8 mouse cellular contexts compared by ENCODE assay signal in the genomic region with DNA sequence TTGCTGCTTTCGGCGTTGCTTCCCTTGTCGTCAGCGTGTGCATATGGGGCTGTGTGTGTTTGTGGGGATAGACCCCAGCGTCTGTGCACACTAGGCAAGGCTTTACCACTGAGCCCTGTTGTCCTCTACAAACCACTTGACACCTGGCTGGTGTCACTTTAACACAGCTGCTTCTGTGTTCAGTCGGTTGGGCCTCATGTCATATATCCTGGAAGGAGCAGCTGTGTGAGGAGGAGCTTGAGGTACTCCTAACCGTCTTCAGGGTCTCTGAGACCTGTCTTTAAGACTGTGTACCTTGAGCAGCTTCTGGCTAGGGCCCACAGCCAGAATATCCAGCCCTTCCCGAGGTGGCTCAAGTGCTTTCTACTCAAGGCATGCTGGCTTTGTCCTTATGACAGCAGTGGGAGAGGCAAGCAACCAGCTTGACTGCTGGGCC. TPM values are rescaled to one million over a fixed set of nuclear protein-coding genes. Genes with fewer than 3 reads are reported as not detected.
A peak's percentile ranks its signal among the peaks of the same experiment; 100 is the strongest.
DNase-seq lines count a peak whose midpoint lies in the region; ATAC-seq and TF ChIP-seq lines count a peak whose summit lies in the region.

No protein-coding gene starts in this region.

- H3K4me1 ChIP-seq in kidney, adult 2 months (ENCODE audit: control insufficient read depth, insufficient read depth, low read length), result peaks cover 68% of the 10 kb centered on the region
- H3K4me1 ChIP-seq in forebrain, embryonic 13.5 days, result peaks cover 72% of the 10 kb centered on the region
- H3K4me1 ChIP-seq in liver, embryonic 14.5 days (replicated peaks; ENCODE audit: control insufficient read depth in 2 of 2, insufficient read depth in 2 of 2, low read length in 1 of 2), result peaks cover 5 to 29% of the 10 kb centered on the region in 2 experiments
- peaks cover 68% of the 10 kb centered on the region for H3K4me1 ChIP-seq in stomach, embryonic 16.5 days (ENCODE audit: control insufficient read depth, insufficient read depth, low read length)

- no peak for TF ChIP-seq CTCF in kidney, adult 2 months (conservative IDR thresholded peaks at IDR 0.05; ENCODE audit: insufficient read depth, insufficient read length, low read depth, low read length)
- TF ChIP-seq CTCF in liver, embryonic 14.5 days (IDR thresholded peaks at IDR 0.05; ENCODE audit: low read depth), result no peak

- H3K4me3 ChIP-seq in kidney, adult 2 months (ENCODE audit: insufficient read depth, low read depth, low read length), result no peak overlapping the region
- no peak overlapping the region for H3K4me3 ChIP-seq in forebrain, embryonic 13.5 days
- H3K4me3 ChIP-seq in liver, embryonic 14.5 days (ENCODE audit: insufficient read depth in 1 of 2, low read depth in 2 of 2, low read length in 2 of 2), result peak overlapping the region; percentile 8 to 12; a peak in 2 of 4 replicates
- no peak overlapping the region for H3K4me3 ChIP-seq in stomach, embryonic 16.5 days (replicated peaks; ENCODE audit: low read length)

- peak overlapping the region; percentile 29; the same call in 1 of the 2 replicates for H3K27ac ChIP-seq in kidney, adult 2 months (ENCODE audit: insufficient read depth, low read depth, low read length)
- H3K27ac ChIP-seq in forebrain, embryonic 13.5 days, result peak overlapping the region; percentile 79
- no peak overlapping the region for H3K27ac ChIP-seq in liver, embryonic 14.5 days
- peak overlapping the region; percentile 60 for H3K27ac ChIP-seq in stomach, embryonic 16.5 days (ENCODE audit: low read length)

- 37% methylated on average over 8 of the region's 8 CpGs for WGBS in kidney, adult 2 months
- WGBS in forebrain, embryonic 13.5 days, result 39% methylated on average over 8 of the region's 8 CpGs
- WGBS in liver, embryonic 14.5 days (ENCODE audit: insufficient replicate concordance), result 41% methylated on average over 8 of the region's 8 CpGs
- WGBS in stomach, embryonic 16.5 days, result 46% methylated on average over 8 of the region's 8 CpGs

- no peak for TF ChIP-seq POLR2A in kidney, adult 2 months (IDR thresholded peaks at IDR 0.05; ENCODE audit: low read depth, low read length)

- TF ChIP-seq EP300 in liver, embryonic 14.5 days (IDR thresholded peaks at IDR 0.05; ENCODE audit: low read depth), result no peak

- intact Hi-C loops in left cerebral cortex, postnatal 10 days (cut with DNase I), result no loop called here

- H3K4me2 ChIP-seq in forebrain, embryonic 13.5 days, result peak overlapping the region; percentile 51
- peak overlapping the region; percentile 11; the same call in 1 of the 2 replicates for H3K4me2 ChIP-seq in liver, embryonic 14.5 days (ENCODE audit: low read depth)
- H3K4me2 ChIP-seq in stomach, embryonic 16.5 days (ENCODE audit: low read depth, low read length), result peak overlapping the region; percentile 11; the same call in 1 of the 2 replicates

- peak overlapping the region; percentile 35 for H3K9ac ChIP-seq in forebrain, embryonic 13.5 days
- H3K9ac ChIP-seq in liver, embryonic 14.5 days (replicated peaks), result peak overlapping the region; percentile 3; the same call in 1 of the 2 replicates
- H3K9ac ChIP-seq in stomach, embryonic 16.5 days (ENCODE audit: low read length), result 0 out of 2 replicates have a peak overlapping the region, but pooled peaks have one; percentile 2

- ATAC-seq in forebrain, embryonic 13.5 days, result peak; percentile 16; the same call in 1 of the 2 replicates
- no peak for ATAC-seq in liver, embryonic 14.5 days (ENCODE audit: insufficient read depth)
- no peak for ATAC-seq in stomach, embryonic 16.5 days (ENCODE audit: insufficient read depth, low FRiP score)

- no peaks in the 10 kb centered on the region for H3K36me3 ChIP-seq in kidney, adult 2 months (ENCODE audit: control insufficient read depth, insufficient read depth, low read length)
- H3K36me3 ChIP-seq in forebrain, embryonic 13.5 days (ENCODE audit: poor library complexity, severe bottlenecking), result 0 out of 2 replicates have a peak, but pooled peaks cover 3% of the 10 kb centered on the region
- no peaks in the 10 kb centered on the region for H3K36me3 ChIP-seq in liver, embryonic 14.5 days (replicated peaks; ENCODE audit: control insufficient read depth, insufficient read depth, low read depth)
- H3K36me3 ChIP-seq in stomach, embryonic 16.5 days (ENCODE audit: control insufficient read depth, insufficient read depth, low read length), result no peaks in the 10 kb centered on the region

- no peaks in the 10 kb centered on the region for H3K27me3 ChIP-seq in kidney, adult 2 months (replicated peaks; ENCODE audit: control insufficient read depth, insufficient read depth, low read length)
- no peaks in the 10 kb centered on the region for H3K27me3 ChIP-seq in forebrain, embryonic 13.5 days
- no peaks in the 10 kb centered on the region for H3K27me3 ChIP-seq in liver, embryonic 14.5 days (ENCODE audit: control insufficient read depth, insufficient read depth, low read length)
- H3K27me3 ChIP-seq in stomach, embryonic 16.5 days (ENCODE audit: control insufficient read depth, insufficient read depth, low read length), result no peaks in the 10 kb centered on the region

- no peaks in the 10 kb centered on the region for H3K9me3 ChIP-seq in forebrain, embryonic 13.5 days (replicated peaks)
- H3K9me3 ChIP-seq in liver, embryonic 14.5 days (ENCODE audit: control insufficient read depth, low read length), result no peaks in the 10 kb centered on the region
- no peaks in the 10 kb centered on the region for H3K9me3 ChIP-seq in stomach, embryonic 16.5 days (replicated peaks; ENCODE audit: control insufficient read depth, low read length)

- DNase-seq in kidney, adult 2 months, result no peak
- DNase-seq in kidney, postnatal 14 days, result no peak
- no peak for DNase-seq in liver, embryonic 14.5 days (ENCODE audit: low read depth in 3 of 3, low spot score in 3 of 3)
- no peak for DNase-seq in urinary bladder, adult 2 months (ENCODE audit: low spot score)
- no peak for DNase-seq in ovary, adult 18-20 months (ENCODE audit: low spot score)
- DNase-seq in left cerebral cortex, postnatal 10 days (ENCODE audit: extremely low spot score in 1 of 2, low spot score in 2 of 2), result no peak

RNA-seq across cellular contexts. Expression of a gene that starts 7.3 kb away (rescaled TPM):
- 1,603 and 1,750 TPM in 2 replicates for polyA plus RNA-seq in kidney, adult 2 months (2012; rRNA removed)
- polyA plus RNA-seq in forebrain, embryonic 13.5 days (2015; fragmentation: Nextera tagmentation; extraction: Ambion mirVana), result 92.2 and 131 TPM in 2 replicates
- polyA plus RNA-seq in liver, embryonic 14.5 days (2012; rRNA removed), result 146 and 172 TPM in 2 replicates
- 45.6 and 46.0 TPM in 2 replicates for polyA plus RNA-seq in liver, embryonic 14.5 days (2014; fragmentation: Nextera tagmentation; extraction: Ambion mirVana)
- 194 and 198 TPM in 2 replicates for polyA plus RNA-seq in stomach, embryonic 16.5 days (2015; fragmentation: Nextera tagmentation; extraction: Ambion mirVana)
- polyA plus RNA-seq in urinary bladder, adult 2 months (2012; rRNA removed), result 1,531 and 1,599 TPM in 2 replicates
- 1,000 to 10,000 TPM; 1,196 to 1,248 TPM for total RNA-seq in left cerebral cortex, postnatal 10 days (2021)

Comparison
In these comparisons a context has a peak if more than half of its experiments do, and no peak if none do; other contexts are left out.
1. H3K4me3 ChIP-seq: peak in liver, embryonic 14.5 days (2 of 2); none in kidney, adult 2 months (single experiment), forebrain, embryonic 13.5 days (single experiment) and stomach, embryonic 16.5 days (single experiment).
2. Peak in every context shown above with its lines, with median percentiles within 50 percentile points of each other: H3K4me2 ChIP-seq and H3K9ac ChIP-seq.